Mouse (Mus musculus): Measurements from ENCODE around the gene BC049762.

DNA sequence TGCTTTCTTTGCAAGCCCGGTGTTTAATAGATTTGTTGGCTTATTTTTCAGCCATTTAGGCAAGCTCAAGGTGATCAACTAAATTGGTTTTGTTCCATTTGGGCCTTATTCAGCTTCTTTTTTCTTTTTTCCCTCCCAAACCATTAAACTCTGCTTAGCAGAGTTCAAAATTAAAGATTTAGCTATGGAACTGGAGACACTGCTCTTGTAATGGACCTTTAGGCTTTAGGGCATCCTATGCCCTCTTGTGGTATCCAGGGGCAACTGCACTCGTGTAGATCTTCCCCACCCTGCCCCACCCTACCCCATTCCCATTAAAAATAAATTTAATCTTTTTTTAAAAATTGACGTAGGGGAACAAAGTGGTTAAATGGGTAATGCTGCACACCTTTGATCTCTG, 2.5 kb upstream of the BC049762 start:
- TF ChIP-seq CTCF (IDR thresholded peaks at IDR 0.05; ENCODE audit: extremely low read depth, insufficient read length, insufficient replicate concordance, low read depth, low read length) (peak; percentile 70; the same call in 1 of the 2 replicates), POLR2A (IDR thresholded peaks at IDR 0.05; ENCODE audit: low read depth, low read length) (no peak)

Measured in small intestine, adult 2 months (tissue).